Mouse (Mus musculus): ENCODE measurements around the gene Nxf1.

- peak; percentile 73 for TF ChIP-seq POLR2A (IDR thresholded peaks at IDR 0.05; ENCODE audit: extremely low read depth, insufficient read depth, low read length)
- no peak for TF ChIP-seq CTCF (IDR thresholded peaks at IDR 0.05; ENCODE audit: extremely low read depth, insufficient read depth, low read length)
Observed at GRCm38 (mm10) chr19:8802130-8802821, 45.4 kb downstream of the Nxf1 start, which contains the start of gene Zbtb3.
